Comparison of ENCODE assay signal across 42 mouse cellular contexts in genomic region chr9:73125043-73125570, GRCm38 (mm10). TPM values are rescaled to one million over a fixed set of nuclear protein-coding genes. Genes with fewer than 3 reads are reported as not detected.
DNase-seq lines count a peak whose midpoint lies in the region; ATAC-seq and TF ChIP-seq lines count a peak whose summit lies in the region.
"Had no signal": no experiment of that assay in that cellular context is flagged by ENCODE, and none has a peak within 500 bp of the region (broad histone marks: within the 10 kb centered on the region; RNA-seq: fewer than 3 reads in every experiment).

No protein-coding gene starts in this region.

- TF ChIP-seq EP300 in MEL (IDR thresholded peaks at IDR 0.05; ENCODE audit: low read depth in 1 of 2, low read length in 2 of 2), result no peak

- no peak overlapping the region for H3K4me2 ChIP-seq in liver, embryonic 12.5 days
- no peak overlapping the region for H3K4me2 ChIP-seq in kidney, embryonic 16.5 days (replicated peaks; ENCODE audit: low read depth, low read length)
- H3K4me2 ChIP-seq: limb, embryonic 12.5 days; lung, embryonic 14.5 days; midbrain, embryonic 11.5 days had no signal

- H3K4me1 ChIP-seq in MEL (ENCODE audit: control insufficient read depth in 1 of 2, insufficient read depth in 2 of 2, low read length in 2 of 2), result no peaks in the 10 kb centered on the region
- H3K4me1 ChIP-seq in liver, embryonic 12.5 days, result peaks cover 7% of the 10 kb centered on the region; the same call in 1 of the 2 replicates
- H3K4me1 ChIP-seq in kidney, embryonic 16.5 days (ENCODE audit: insufficient read depth, low read length), result no peaks in the 10 kb centered on the region
- H3K4me1 ChIP-seq: limb, embryonic 12.5 days had no signal

- no peak for TF ChIP-seq CTCF in MEL (IDR thresholded peaks at IDR 0.05 in 2 of 3, conservative IDR thresholded peaks at IDR 0.05 in 1 of 3; ENCODE audit: control insufficient read depth in 1 of 3, insufficient read depth in 1 of 3, low read depth in 2 of 3, low read length in 3 of 3, poor library complexity in 1 of 3, severe bottlenecking in 1 of 3)

- TF ChIP-seq POLR2A in MEL (IDR thresholded peaks at IDR 0.05; ENCODE audit: control insufficient read depth in 1 of 2, insufficient read depth in 1 of 2, low read depth in 1 of 2, low read length in 2 of 2, poor library complexity in 1 of 2), result no peak

- ATAC-seq in liver, embryonic 12.5 days, result peak; percentile 55; the same call in 1 of the 2 replicates
- ATAC-seq in kidney, embryonic 16.5 days (ENCODE audit: low FRiP score, low TSS enrichment), result no peak
- ATAC-seq: forebrain, embryonic 16.5 days; hindbrain, embryonic 16.5 days; midbrain, embryonic 16.5 days had no signal

- no peaks in the 10 kb centered on the region for H3K79me2 ChIP-seq in MEL (ENCODE audit: control insufficient read depth, insufficient read depth, low read length, poor library complexity)

- WGBS in liver, embryonic 12.5 days (ENCODE audit: insufficient replicate concordance), result 57% methylated on average over 8 of the region's 8 CpGs
- 92% methylated on average over 8 of the region's 8 CpGs for WGBS in kidney, embryonic 16.5 days

- DNase-seq in 416B (ENCODE audit: low read depth) (peak; percentile 18), MEL (ENCODE audit: low read depth, low spot score) (peak; percentile 66), adipocyte (ENCODE audit: low spot score) (no peak)
- DNase-seq in monocyte, adult 2 months (ENCODE audit: low read depth in 1 of 2, low spot score in 2 of 2), result peak; percentile 29 to 32
- DNase-seq in natural killer cell, adult 2 months (ENCODE audit: low spot score in 2 of 2), result no peak
- DNase-seq: adrenal gland, adult 8-10 months; cerebellum, adult 18-20 months; cerebellum, postnatal 14 days; heart, postnatal 14 days; kidney, adult 2 months; lung, embryonic 14.5 days; lung, postnatal 14 days; retina, postnatal 1 day; right cerebral cortex, postnatal 14 days; thymus, postnatal 4 days had no signal

- H3K27me3 ChIP-seq in MEL (ENCODE audit: control insufficient read depth in 1 of 2, insufficient read depth in 2 of 2, low read length in 2 of 2), result no peaks in the 10 kb centered on the region
- no peaks in the 10 kb centered on the region for H3K27me3 ChIP-seq in liver, embryonic 12.5 days (replicated peaks)
- no peaks in the 10 kb centered on the region for H3K27me3 ChIP-seq in kidney, embryonic 16.5 days (ENCODE audit: insufficient read depth, low read length)
- H3K27me3 ChIP-seq: limb, embryonic 12.5 days had no signal

- H3K4me3 ChIP-seq in MEL (ENCODE audit: control insufficient read depth in 1 of 2, insufficient read depth in 1 of 2, low read depth in 2 of 2, low read length in 2 of 2), result no peak overlapping the region
- H3K4me3 ChIP-seq in liver, embryonic 12.5 days, result no peak overlapping the region
- H3K4me3 ChIP-seq in kidney, embryonic 16.5 days (ENCODE audit: low read length), result no peak overlapping the region
- H3K4me3 ChIP-seq: erythroblast, embryonic 14.5 days; left cerebral cortex, adult 2 months; limb, embryonic 12.5 days had no signal

- H3K9me3 ChIP-seq in MEL (replicated peaks; ENCODE audit: insufficient read depth, low read length), result no peaks in the 10 kb centered on the region
- no peaks in the 10 kb centered on the region for H3K9me3 ChIP-seq in liver, embryonic 12.5 days (replicated peaks)
- H3K9me3 ChIP-seq in kidney, embryonic 16.5 days (ENCODE audit: low read length), result no peaks in the 10 kb centered on the region
- H3K9me3 ChIP-seq: limb, embryonic 12.5 days had no signal

- TF ChIP-seq RAD21 in MEL (IDR thresholded peaks at IDR 0.05; ENCODE audit: low read depth, low read length), result no peak

- H3K36me3 ChIP-seq in MEL (ENCODE audit: control insufficient read depth in 1 of 2, insufficient read depth in 2 of 2, low read length in 2 of 2), result peaks cover 4 to 19% of the 10 kb centered on the region in 2 experiments
- H3K36me3 ChIP-seq in liver, embryonic 12.5 days, result peaks cover 96% of the 10 kb centered on the region
- H3K36me3 ChIP-seq in kidney, embryonic 16.5 days (ENCODE audit: insufficient read depth, low read length), result peaks cover 66% of the 10 kb centered on the region

- no peak overlapping the region for H3K27ac ChIP-seq in MEL (ENCODE audit: control insufficient read depth, low read depth, low read length)
- H3K27ac ChIP-seq in liver, embryonic 12.5 days, result no peak overlapping the region
- H3K27ac ChIP-seq in kidney, embryonic 16.5 days (ENCODE audit: low read length), result no peak overlapping the region
- H3K27ac ChIP-seq: kidney, postnatal 0 days; left cerebral cortex, adult 2 months; limb, embryonic 12.5 days; liver, embryonic 14.5 days had no signal

- H3K9ac ChIP-seq in MEL (ENCODE audit: control insufficient read depth, low read depth, low read length, poor library complexity, severe bottlenecking), result no peak overlapping the region
- H3K9ac ChIP-seq in liver, embryonic 12.5 days, result no peak overlapping the region
- no peak overlapping the region for H3K9ac ChIP-seq in kidney, embryonic 16.5 days (replicated peaks; ENCODE audit: low read length)
- H3K9ac ChIP-seq: limb, embryonic 12.5 days; liver, embryonic 14.5 days; lung, embryonic 14.5 days had no signal

TF ChIP-seq in MEL, 35 proteins besides CTCF, POLR2A, EP300 and RAD21:
- TF ChIP-seq USF1 (IDR thresholded peaks at IDR 0.05; ENCODE audit: low read depth, low read length) (no peak), SMC3 (IDR thresholded peaks at IDR 0.05; ENCODE audit: low read depth, low read length) (no peak), POLR2AphosphoS2 (IDR thresholded peaks at IDR 0.05; ENCODE audit: low read length) (no peak), GATA1 (IDR thresholded peaks at IDR 0.05; ENCODE audit: low read depth, low read length) (no peak), MAZ (IDR thresholded peaks at IDR 0.05; ENCODE audit: low read depth, low read length) (no peak), ZC3H11A (IDR thresholded peaks at IDR 0.05; ENCODE audit: low read depth, low read length) (no peak), BHLHE40 (IDR thresholded peaks at IDR 0.05; ENCODE audit: borderline replicate concordance, low read depth, low read length) (no peak), MAX (IDR thresholded peaks at IDR 0.05; ENCODE audit: low read length) (no peak), MXI1 (IDR thresholded peaks at IDR 0.05; ENCODE audit: low read depth, low read length) (no peak), ZNF384 (IDR thresholded peaks at IDR 0.05; ENCODE audit: low read depth, low read length) (no peak), TBP (IDR thresholded peaks at IDR 0.05; ENCODE audit: low read depth, low read length) (no peak), USF2 (IDR thresholded peaks at IDR 0.05; ENCODE audit: borderline replicate concordance in 1 of 2, insufficient read depth in 1 of 2, low read depth in 1 of 2, low read length in 2 of 2) (no peak), MEF2A (IDR thresholded peaks at IDR 0.05; ENCODE audit: extremely low read depth, insufficient replicate concordance, low read depth, low read length, poor library complexity, severe bottlenecking) (no peak), MAFK (IDR thresholded peaks at IDR 0.05; ENCODE audit: borderline replicate concordance, low read depth, low read length) (no peak), HCFC1 (IDR thresholded peaks at IDR 0.05; ENCODE audit: low read depth, low read length) (no peak)
TF ChIP-seq in MEL: peak in this region for 0.

RNA-seq across cellular contexts. Expression of gene Rsl24d1, which starts 11.9 kb away (rescaled TPM):
- total RNA-seq in MEL (2012; rRNA removed), result 203 and 234 TPM in 2 replicates
- 100 to 1,000 TPM in 1 of 2 experiments, not detected in 1; 195 TPM for polyA plus RNA-seq in MEL (2012; ENCODE audit: insufficient read depth in 1 of 2, insufficient read length in 2 of 2, low read depth in 1 of 2, low replicate concordance in 2 of 2, missing spikeins in 1 of 2)
- 92.7 and 93.7 TPM in 2 replicates for polyA plus RNA-seq in liver, embryonic 12.5 days (2016; fragmentation: Nextera tagmentation; extraction: Ambion mirVana)
- 109 and 110 TPM in 2 replicates for polyA plus RNA-seq in kidney, embryonic 16.5 days (2015; fragmentation: Nextera tagmentation; extraction: Ambion mirVana)

RNA-seq across cellular contexts. Expression of gene Gm20509, which starts 22.8 kb away (rescaled TPM):
- not detected in 2 replicates for total RNA-seq in MEL (2012; rRNA removed)
- not detected for polyA plus RNA-seq in MEL (2012; ENCODE audit: insufficient read depth in 1 of 2, insufficient read length in 2 of 2, low read depth in 1 of 2, low replicate concordance in 2 of 2, missing spikeins in 1 of 2)
- polyA plus RNA-seq in liver, embryonic 12.5 days (2016; fragmentation: Nextera tagmentation; extraction: Ambion mirVana), result not detected in 2 replicates
- polyA plus RNA-seq in kidney, embryonic 16.5 days (2015; fragmentation: Nextera tagmentation; extraction: Ambion mirVana), result not detected in 2 replicates
- total RNA-seq: gastrocnemius, adult 8-10 months; gastrocnemius, postnatal 4 days; heart, adult 8-10 months; heart, postnatal 14 days; layer of hippocampus, postnatal 10 days; left cerebral cortex, adult 2 months; left cerebral cortex, postnatal 25 days had no signal
- polyA plus RNA-seq: cortical plate, adult 2 months; embryonic facial prominence, embryonic 14.5 days; erythroblast, embryonic 14.5 days; forebrain, embryonic 11.5 days; forebrain, embryonic 16.5 days; heart, embryonic 14.5 days; hindbrain, embryonic 11.5 days; hindbrain, embryonic 16.5 days; intestine, embryonic 14.5 days; kidney, adult 2 months; kidney, postnatal 0 days; limb, embryonic 12.5 days; liver, embryonic 14.5 days; lung, embryonic 14.5 days; midbrain, embryonic 11.5 days; midbrain, embryonic 16.5 days; neural tube, embryonic 14.5 days; small intestine, adult 2 months; stomach, embryonic 14.5 days; thymus, postnatal 0 days had no signal

RNA-seq across cellular contexts. Expression of gene Khdc3, which starts 23.5 kb away (rescaled TPM):
- not detected in 2 replicates for total RNA-seq in MEL (2012; rRNA removed)
- polyA plus RNA-seq in MEL (2012; ENCODE audit: insufficient read depth in 1 of 2, insufficient read length in 2 of 2, low read depth in 1 of 2, low replicate concordance in 2 of 2, missing spikeins in 1 of 2), result not detected
- polyA plus RNA-seq in liver, embryonic 12.5 days (2016; fragmentation: Nextera tagmentation; extraction: Ambion mirVana), result not detected in 2 replicates
- not detected in 2 replicates for polyA plus RNA-seq in kidney, embryonic 16.5 days (2015; fragmentation: Nextera tagmentation; extraction: Ambion mirVana)
- total RNA-seq: gastrocnemius, adult 8-10 months; gastrocnemius, postnatal 4 days; heart, adult 8-10 months had no signal
- polyA plus RNA-seq: brain, embryonic 14.5 days; erythroblast, embryonic 14.5 days; forebrain, embryonic 11.5 days; forebrain, embryonic 16.5 days; heart, embryonic 14.5 days; hindbrain, embryonic 11.5 days; limb, embryonic 12.5 days; lung, embryonic 14.5 days; midbrain, embryonic 11.5 days had no signal

Comparison
In these comparisons a context has a peak if more than half of its experiments do, and no peak if none do; other contexts are left out.
1. DNase-seq: peak in 416B (single experiment), MEL (single experiment) and monocyte, adult 2 months (2 of 2); none in natural killer cell, adult 2 months (0 of 2) and adipocyte (single experiment).